Mouse (Mus musculus) thymus, adult 18-20 months (tissue): ENCODE data around the gene Anks1b.

Experiments
- DNase-seq, 2 experiments: peaks; one replicate each; pipeline ENCODE4 v3.0.0; 2022; ENCODE audit warnings: mixed read lengths in 2 of 2

Anks1b gene

GRCm38 (mm10) chr10:90974491-90974890 lies 1101.2 kb downstream of the Anks1b start:
- DNase-seq = no peak

- no peak for DNase-seq
These were observed 1108.5 kb downstream of the Anks1b start for GRCm38 (mm10) chr10:90981811-90982210.

GRCm38 (mm10) chr10:90983046-90983445 lies 1109.7 kb downstream of the Anks1b start:
- no peak for DNase-seq

- DNase-seq = no peak
These were observed 1117.0 kb downstream of the Anks1b start for GRCm38 (mm10) chr10:90990340-90990739.

- DNase-seq = no peak
These were observed 1118.9 kb downstream of the Anks1b start for GRCm38 (mm10) chr10:90992237-90992636.

GRCm38 (mm10) chr10:90993869-90994268 lies 1120.6 kb downstream of the Anks1b start:
- no peak for DNase-seq

GRCm38 (mm10) chr10:90999899-91000298 lies 1126.6 kb downstream of the Anks1b start:
- no peak for DNase-seq

GRCm38 (mm10) chr10:91001421-91001820 lies 1128.1 kb downstream of the Anks1b start:
- DNase-seq = no peak

GRCm38 (mm10) chr10:91005858-91006538 lies 1132.7 kb downstream of the Anks1b start:
- no peak for DNase-seq
